Mouse (Mus musculus): ENCODE results near the gene Toporsl. TPM values are rescaled to one million over a fixed set of nuclear protein-coding genes. Genes with fewer than 3 reads are reported as not detected.

Toporsl gene
- not detected in 2 replicates for polyA plus RNA-seq (2015; fragmentation: Nextera tagmentation; extraction: Ambion mirVana)

DNA sequence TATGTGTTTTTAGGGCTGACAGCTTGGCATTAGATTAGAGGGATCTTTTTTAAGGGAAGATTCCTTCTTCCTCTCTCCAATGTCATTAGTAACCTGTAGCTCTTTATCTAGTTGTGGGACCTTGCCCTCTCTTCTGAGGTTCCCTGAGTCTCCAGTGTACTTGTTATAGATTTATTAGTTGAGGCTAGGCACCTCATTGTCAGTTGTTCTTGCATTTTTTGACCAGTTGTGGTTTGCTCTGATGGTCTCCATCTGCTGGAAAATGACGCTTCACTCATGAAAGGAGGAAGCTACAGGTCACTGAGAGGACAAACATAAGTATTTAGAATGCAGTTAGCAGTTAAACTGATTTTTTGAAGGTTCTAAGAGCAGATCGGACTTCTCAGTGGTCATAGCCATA, at the start of gene Toporsl:
Gene Toporsl, plus strand, starts transcription at position 348 of the 400 bp plus-strand sequence.
- Histone ChIP-seq H3K4me1 (no peaks in the 10 kb centered on the region), H3K4me2 (no peak within 1 kb of the TSS), H3K9me3 (no peaks in the 10 kb centered on the region), H3K27ac (no peak within 1 kb of the TSS), H3K27me3 (replicated peaks) (no peaks in the 10 kb centered on the region), H3K9ac (no peak within 1 kb of the TSS), H3K4me3 (replicated peaks) (no peak within 1 kb of the TSS), H3K36me3 (no peaks in the 10 kb centered on the region)
- WGBS: 52% methylated on average over 2 of the region's 2 CpGs
- ATAC-seq (ENCODE audit: insufficient read depth, low FRiP score, low read depth): no peak

DNA sequence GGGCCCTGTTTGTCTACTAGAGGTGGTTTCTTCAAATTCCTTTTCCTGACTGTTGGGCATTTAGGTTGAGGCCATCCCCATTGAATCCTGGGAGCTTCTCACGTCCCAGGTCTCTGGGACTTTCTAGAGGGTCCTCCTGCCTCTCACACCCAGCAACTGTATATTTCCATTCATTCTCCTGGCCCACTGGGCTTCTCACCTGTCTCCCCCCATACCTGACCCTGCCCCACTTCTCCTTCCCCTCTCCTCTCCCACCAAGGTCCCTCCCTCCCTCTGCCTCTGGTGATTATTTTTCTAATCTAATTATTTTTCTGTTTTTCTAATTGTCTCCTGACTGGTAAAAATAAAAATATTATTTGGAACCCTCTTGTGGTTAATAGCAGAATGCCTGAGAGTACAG, 38.4 kb upstream of the Toporsl start:
- Histone ChIP-seq H3K9me3 (no peaks in the 10 kb centered on the region), H3K27me3 (replicated peaks) (no peaks in the 10 kb centered on the region), H3K27ac (no peak overlapping the region), H3K4me2 (no peak overlapping the region), H3K4me1 (no peaks in the 10 kb centered on the region), H3K9ac (no peak overlapping the region), H3K36me3 (no peaks in the 10 kb centered on the region), H3K4me3 (replicated peaks) (no peak overlapping the region)
- WGBS: 65% methylated on average over 1 of the region's 1 CpGs
- ATAC-seq (ENCODE audit: insufficient read depth, low FRiP score, low read depth): no peak

DNA sequence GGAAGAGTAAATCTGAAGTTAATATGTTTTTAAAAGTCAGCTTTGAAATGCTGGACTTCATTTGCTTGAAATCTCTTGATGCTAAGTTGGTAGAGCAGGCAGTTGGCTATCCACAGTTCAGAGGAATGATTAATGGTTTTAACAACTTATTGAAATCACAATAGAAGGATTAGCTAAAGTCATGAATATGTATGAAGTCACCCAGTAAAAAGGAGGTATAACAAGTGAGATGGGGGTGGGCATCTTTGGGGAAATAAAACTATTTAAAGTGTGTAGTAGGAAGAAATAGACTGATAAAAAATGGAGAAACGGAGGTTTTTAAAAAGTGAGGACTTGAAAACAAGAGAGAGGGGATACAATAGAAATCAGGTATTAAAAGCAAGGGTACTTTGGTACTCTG, 38.0 kb upstream of the Toporsl start:
- 53% methylated on average over 1 of the region's 1 CpGs for WGBS
- Histone ChIP-seq H3K36me3 (no peaks in the 10 kb centered on the region), H3K27ac (no peak overlapping the region), H3K4me2 (no peak overlapping the region), H3K4me1 (no peaks in the 10 kb centered on the region), H3K9ac (no peak overlapping the region), H3K4me3 (replicated peaks) (no peak overlapping the region), H3K27me3 (replicated peaks) (no peaks in the 10 kb centered on the region), H3K9me3 (no peaks in the 10 kb centered on the region)
- ATAC-seq (ENCODE audit: insufficient read depth, low FRiP score, low read depth): no peak

DNA sequence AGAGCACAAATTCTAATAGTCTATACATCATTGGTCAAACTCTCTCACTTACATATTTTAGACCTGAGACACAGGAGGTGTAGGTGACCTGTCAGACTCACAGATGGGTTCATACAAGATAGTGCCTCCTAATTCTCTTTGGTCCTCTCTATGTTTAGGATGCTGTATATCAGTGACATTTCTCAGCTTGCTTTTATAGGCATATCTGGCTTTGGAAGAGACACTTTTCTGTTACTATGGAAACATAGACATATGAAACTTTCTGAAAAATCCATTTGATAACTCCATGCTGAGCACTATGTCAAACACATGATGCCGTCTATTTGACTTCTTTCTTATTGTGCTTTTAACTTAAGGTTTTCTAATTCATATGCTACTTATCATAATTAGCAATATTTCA, 32.2 kb upstream of the Toporsl start:
- Histone ChIP-seq H3K9ac (no peak overlapping the region), H3K27me3 (replicated peaks) (no peaks in the 10 kb centered on the region), H3K9me3 (no peaks in the 10 kb centered on the region), H3K27ac (no peak overlapping the region), H3K4me2 (no peak overlapping the region), H3K4me3 (replicated peaks) (no peak overlapping the region), H3K4me1 (no peaks in the 10 kb centered on the region), H3K36me3 (no peaks in the 10 kb centered on the region)
- 78% methylated on average over 1 of the region's 1 CpGs for WGBS
- ATAC-seq (ENCODE audit: insufficient read depth, low FRiP score, low read depth): no peak

DNA sequence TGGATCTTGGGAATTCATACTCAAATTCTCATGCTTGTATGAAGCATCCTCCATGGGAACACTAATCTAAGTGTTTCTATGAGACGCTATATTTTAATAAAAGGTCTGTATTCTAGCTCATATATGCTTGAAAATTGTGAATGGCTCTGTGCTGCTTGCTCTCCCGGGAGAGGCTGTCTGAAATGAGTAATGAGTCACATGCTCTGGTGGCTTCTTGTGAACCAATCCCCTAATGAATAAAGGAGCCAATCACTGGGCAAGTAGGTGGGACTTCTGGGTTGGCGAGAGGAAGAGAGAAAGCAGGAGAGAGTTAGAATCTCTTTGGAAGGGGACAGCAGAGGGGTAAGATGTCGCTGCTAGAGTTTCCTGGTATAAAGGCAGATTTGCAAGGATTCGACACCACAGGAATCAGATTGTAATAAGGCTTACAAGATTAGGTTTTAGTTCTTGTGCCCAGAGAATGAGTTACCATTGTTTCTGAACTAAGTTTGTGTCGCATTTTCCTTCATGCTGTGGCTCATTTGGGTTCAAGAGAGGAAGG, 9.8 kb upstream of the Toporsl start:
- H3K27ac ChIP-seq: no peak overlapping the region
- no peaks in the 10 kb centered on the region for H3K9me3 ChIP-seq
- no peak overlapping the region for H3K9ac ChIP-seq
- H3K4me3 ChIP-seq (replicated peaks): no peak overlapping the region
- no peak for ATAC-seq (ENCODE audit: insufficient read depth, low FRiP score, low read depth)
- no peak overlapping the region for H3K4me2 ChIP-seq
- WGBS: 67% methylated on average over 6 of the region's 6 CpGs
- H3K4me1 ChIP-seq: no peaks in the 10 kb centered on the region
- H3K27me3 ChIP-seq (replicated peaks): no peaks in the 10 kb centered on the region
- H3K36me3 ChIP-seq: no peaks in the 10 kb centered on the region

DNA sequence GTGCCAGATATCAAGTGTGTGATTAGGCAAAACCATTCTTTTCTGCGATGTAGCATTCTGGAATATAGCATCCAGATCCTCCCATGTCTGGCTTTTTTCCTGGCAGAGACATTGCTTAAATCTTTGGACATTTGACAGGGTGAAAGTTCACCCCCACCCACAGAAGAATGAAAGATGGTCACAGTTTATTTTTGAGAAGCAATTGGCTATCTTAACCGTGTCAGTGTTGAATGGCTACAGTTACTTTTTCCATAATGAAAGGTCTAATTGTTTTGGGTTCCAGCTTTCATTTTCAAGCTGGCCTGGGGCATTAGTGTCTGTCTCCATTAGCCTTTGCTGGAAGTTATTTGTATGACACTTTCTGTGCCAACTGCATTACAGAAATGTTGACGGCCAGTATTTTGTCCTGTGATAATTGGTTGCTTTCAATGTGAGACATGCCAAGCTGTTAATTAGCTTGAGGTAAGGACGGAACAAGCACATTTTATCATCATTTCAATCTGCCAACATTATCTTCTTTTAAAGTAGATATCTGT, 2.2 kb upstream of the Toporsl start:
- H3K27me3 ChIP-seq (replicated peaks): no peaks in the 10 kb centered on the region
- no peak overlapping the region for H3K9ac ChIP-seq
- ATAC-seq (ENCODE audit: insufficient read depth, low FRiP score, low read depth): no peak
- H3K4me1 ChIP-seq: no peaks in the 10 kb centered on the region
- H3K4me2 ChIP-seq: no peak overlapping the region
- no peak overlapping the region for H3K4me3 ChIP-seq (replicated peaks)
- H3K9me3 ChIP-seq: no peaks in the 10 kb centered on the region
- WGBS: 57% methylated on average over 4 of the region's 4 CpGs
- H3K27ac ChIP-seq: no peak overlapping the region
- no peaks in the 10 kb centered on the region for H3K36me3 ChIP-seq

DNA sequence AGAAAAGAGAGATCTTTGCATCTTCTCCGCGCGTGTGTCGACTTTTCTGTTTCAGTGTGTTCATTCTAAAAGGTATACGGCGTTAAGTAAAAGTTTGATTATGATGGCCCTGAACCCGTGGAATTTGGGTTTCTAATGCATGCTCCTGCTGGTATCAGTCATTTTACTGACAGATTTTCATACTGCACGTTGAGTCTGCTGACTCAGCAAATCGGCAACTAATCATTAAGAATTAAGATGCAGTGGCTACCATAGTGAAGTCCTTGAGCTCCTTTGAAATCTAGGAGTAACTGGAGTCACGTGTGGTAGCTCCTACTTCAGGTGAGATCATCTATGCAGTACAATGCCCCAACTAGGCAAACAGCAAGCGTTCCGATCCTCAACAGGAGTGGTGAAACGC, 1.4 kb upstream of the Toporsl start:
- WGBS: 88% methylated on average over 13 of the region's 13 CpGs
- Histone ChIP-seq H3K4me3 (replicated peaks) (no peak overlapping the region), H3K27me3 (replicated peaks) (no peaks in the 10 kb centered on the region), H3K36me3 (no peaks in the 10 kb centered on the region), H3K9me3 (no peaks in the 10 kb centered on the region), H3K27ac (no peak overlapping the region), H3K9ac (no peak overlapping the region), H3K4me1 (no peaks in the 10 kb centered on the region), H3K4me2 (no peak overlapping the region)
- ATAC-seq (ENCODE audit: insufficient read depth, low FRiP score, low read depth): no peak

DNA sequence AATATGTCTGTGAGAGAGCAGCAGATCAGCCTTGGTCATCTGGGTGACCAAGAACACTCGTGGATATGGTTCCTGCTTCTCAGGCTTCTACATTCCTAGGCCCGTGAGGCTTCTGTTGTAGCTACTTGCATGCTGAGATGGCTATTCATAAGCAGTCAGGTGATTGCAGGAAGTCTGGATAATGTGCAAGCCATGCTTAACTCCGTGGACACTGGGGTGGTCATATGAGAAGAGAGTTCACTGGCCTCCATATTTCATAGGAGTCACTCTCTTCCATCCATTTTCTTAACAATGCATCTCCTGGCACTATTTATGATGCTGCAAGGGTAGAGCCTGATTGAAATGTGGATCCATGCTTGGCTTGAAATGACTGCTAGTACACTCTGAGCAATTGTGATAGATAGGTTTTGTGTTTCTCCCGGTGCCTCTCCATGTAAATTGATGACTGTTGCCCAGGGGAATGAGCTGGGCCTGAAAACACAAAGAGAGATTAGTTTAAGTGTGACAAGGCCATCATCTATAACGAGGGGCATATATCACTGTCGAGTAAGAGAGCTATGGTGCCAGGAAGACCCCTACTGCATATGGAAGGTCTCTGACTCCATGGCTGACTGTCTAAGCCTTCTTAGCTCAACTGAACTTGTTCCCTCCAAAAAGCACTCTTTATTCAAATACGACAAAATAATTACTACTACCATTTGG, 2.3 kb downstream of the Toporsl start:
- no peak for ATAC-seq (ENCODE audit: insufficient read depth, low FRiP score, low read depth)
- H3K9ac ChIP-seq: no peak overlapping the region
- H3K9me3 ChIP-seq: no peaks in the 10 kb centered on the region
- H3K27me3 ChIP-seq (replicated peaks): no peaks in the 10 kb centered on the region
- no peak overlapping the region for H3K4me3 ChIP-seq (replicated peaks)
- H3K4me1 ChIP-seq: no peaks in the 10 kb centered on the region
- H3K27ac ChIP-seq: no peak overlapping the region
- no peaks in the 10 kb centered on the region for H3K36me3 ChIP-seq
- 60% methylated on average over 7 of the region's 7 CpGs for whole genome bisulfite sequencing
- H3K4me2 ChIP-seq: no peak overlapping the region

DNA sequence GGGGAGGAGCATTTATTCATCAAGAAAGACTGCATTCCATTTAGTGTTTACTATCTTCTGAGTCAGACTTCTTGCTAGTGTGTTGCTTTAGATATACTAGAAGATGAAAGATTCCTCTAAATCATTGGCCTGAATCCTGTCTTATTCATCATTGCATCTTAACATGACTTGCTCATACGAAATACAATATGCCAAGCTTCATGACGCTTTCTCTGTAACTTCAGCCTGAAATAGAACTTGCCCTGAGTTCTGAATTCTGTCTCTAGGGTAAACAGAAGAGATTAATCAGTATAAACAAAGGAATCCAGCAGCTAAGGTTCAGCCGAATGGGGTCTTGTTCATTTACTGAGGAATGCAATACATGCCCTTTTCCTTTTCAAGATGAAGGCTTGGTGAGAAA, 10.8 kb downstream of the Toporsl start:
- ATAC-seq (ENCODE audit: insufficient read depth, low FRiP score, low read depth): no peak
- WGBS: 21% methylated on average over 3 of the region's 3 CpGs
- no peaks in the 10 kb centered on the region for H3K9me3 ChIP-seq

DNA sequence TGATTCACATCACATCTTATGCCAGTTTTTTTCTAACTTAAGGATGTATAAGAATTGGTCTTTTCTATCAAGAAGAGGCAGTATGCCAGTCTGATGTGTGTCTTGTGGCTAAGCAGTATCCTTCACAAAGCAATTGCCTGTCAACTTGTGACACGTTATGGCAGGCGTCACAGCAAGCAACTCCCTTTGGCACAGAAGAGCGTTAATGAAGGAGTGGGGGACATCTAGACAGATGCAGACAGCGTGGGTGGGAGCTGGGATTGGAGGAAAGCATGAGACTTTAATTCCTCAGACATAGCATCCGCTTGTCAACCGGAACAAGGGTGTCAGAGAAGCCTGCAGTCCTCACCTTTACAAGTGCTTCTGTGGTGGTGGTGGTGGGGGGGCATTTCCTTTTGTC, 38.9 kb downstream of the Toporsl start:
- 82% methylated on average over 6 of the region's 6 CpGs for WGBS
- Histone ChIP-seq H3K27me3 (replicated peaks) (no peaks in the 10 kb centered on the region), H3K36me3 (no peaks in the 10 kb centered on the region), H3K9ac (no peak overlapping the region), H3K9me3 (no peaks in the 10 kb centered on the region), H3K4me3 (replicated peaks) (no peak overlapping the region), H3K27ac (no peak overlapping the region), H3K4me1 (no peaks in the 10 kb centered on the region), H3K4me2 (no peak overlapping the region)
- ATAC-seq (ENCODE audit: insufficient read depth, low FRiP score, low read depth): no peak

More for the DNA sequence above, 10.8 kb downstream of the Toporsl start:
- no peak overlapping the region for H3K4me3 ChIP-seq (replicated peaks)
- H3K9ac ChIP-seq: no peak overlapping the region
- H3K4me2 ChIP-seq: no peak overlapping the region
- no peaks in the 10 kb centered on the region for H3K36me3 ChIP-seq
- no peaks in the 10 kb centered on the region for H3K4me1 ChIP-seq
- H3K27me3 ChIP-seq (replicated peaks): no peaks in the 10 kb centered on the region
- H3K27ac ChIP-seq: no peak overlapping the region

DNA sequence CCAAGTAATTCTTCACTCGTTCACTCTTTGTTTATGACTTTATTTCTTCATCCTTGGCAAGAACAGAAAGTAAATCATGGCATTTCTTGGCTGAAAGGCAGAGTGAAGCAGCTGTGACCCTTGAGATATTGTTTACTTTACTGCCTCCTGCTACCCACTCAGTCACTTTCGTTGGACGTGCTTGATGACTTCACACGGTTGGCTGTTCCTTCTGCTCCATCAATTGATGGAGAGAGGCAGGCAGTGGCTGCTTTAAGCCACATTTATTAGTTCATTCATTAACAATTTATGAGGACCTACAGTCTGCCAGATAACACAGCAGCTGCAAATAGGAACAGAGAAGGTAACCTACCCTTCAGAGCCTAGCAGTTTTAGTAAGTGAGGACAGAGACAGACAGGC, 51.7 kb downstream of the Toporsl start:
- Histone ChIP-seq H3K4me1 (no peaks in the 10 kb centered on the region), H3K4me2 (no peak overlapping the region), H3K27me3 (replicated peaks) (no peaks in the 10 kb centered on the region), H3K9ac (no peak overlapping the region), H3K4me3 (replicated peaks) (no peak overlapping the region), H3K36me3 (no peaks in the 10 kb centered on the region), H3K9me3 (no peaks in the 10 kb centered on the region), H3K27ac (no peak overlapping the region)
- ATAC-seq (ENCODE audit: insufficient read depth, low FRiP score, low read depth): no peak
- 26% methylated on average over 4 of the region's 4 CpGs for WGBS

DNA sequence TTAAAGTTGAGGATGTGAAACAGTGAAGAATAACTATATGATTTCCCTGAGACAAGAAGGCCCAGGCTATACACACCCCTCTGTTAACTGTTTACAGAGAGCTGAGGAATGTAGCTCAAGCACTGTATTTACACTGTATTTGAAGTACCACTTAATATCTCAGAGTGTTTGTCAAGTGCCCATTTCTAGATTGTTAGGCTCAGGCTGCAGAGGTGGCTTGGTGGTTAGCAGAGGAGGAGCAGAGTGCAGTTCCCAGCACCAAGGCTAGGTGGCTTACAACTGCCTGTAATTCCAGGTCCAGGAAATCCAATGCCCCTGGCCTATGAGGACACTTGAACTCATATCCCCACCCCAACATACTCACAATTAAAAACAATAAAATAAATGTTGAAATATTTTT, 63.6 kb downstream of the Toporsl start:
- no peak overlapping the region for H3K27ac ChIP-seq
- H3K9ac ChIP-seq: no peak overlapping the region
- no peaks in the 10 kb centered on the region for H3K9me3 ChIP-seq
- no peak overlapping the region for H3K4me2 ChIP-seq
- no peak; the same call in 1 of the 2 replicates for ATAC-seq (ENCODE audit: insufficient read depth, low FRiP score, low read depth)
- no peaks in the 10 kb centered on the region for H3K36me3 ChIP-seq
- H3K27me3 ChIP-seq (replicated peaks): no peaks in the 10 kb centered on the region
- no peak overlapping the region for H3K4me3 ChIP-seq (replicated peaks)
- H3K4me1 ChIP-seq: no peaks in the 10 kb centered on the region

Measured in stomach, embryonic 15.5 days (tissue).